Mouse (Mus musculus) spleen, adult 2 months (tissue): Measurements from ENCODE around the gene Sf3b5.

ENCODE experiments used
- CTCF ChIP-seq: fragments of 200-500 bp; IDR thresholded peaks from 2 replicates; pipeline ENCODE4 v1.5.1; 2011; ENCODE audit warnings: mild to moderate bottlenecking, inconsistent platforms; ENCODE audit not compliant: insufficient read depth, insufficient read length, insufficient replicate concordance; ENCODE audit errors: extremely low read depth
- POLR2A ChIP-seq: fragments of 200-500 bp; IDR thresholded peaks from 2 replicates; pipeline ENCODE4 v1.6.1; 2011; ENCODE audit warnings: low read depth, low read length, inconsistent platforms

DNA sequence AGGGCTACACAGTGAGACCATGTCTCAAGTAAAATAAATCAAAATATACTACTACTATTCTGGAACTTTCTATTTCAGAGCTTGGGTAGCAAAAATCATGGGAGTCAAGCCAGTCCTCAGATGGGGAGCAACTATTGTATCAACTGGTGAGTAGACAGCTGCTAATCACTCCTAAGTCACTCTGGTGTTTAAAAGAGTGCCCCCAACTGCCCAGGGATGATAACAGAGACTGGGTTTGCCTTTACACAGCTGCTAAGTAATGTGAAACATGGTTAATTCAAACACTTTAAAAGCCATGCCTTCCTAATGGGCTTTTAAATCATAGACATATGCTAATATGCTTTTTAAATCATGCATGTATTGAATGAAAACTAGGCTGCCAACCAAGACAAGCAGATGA lies 42.9 kb upstream of the Sf3b5 start:
- TF ChIP-seq CTCF (no peak), POLR2A (no peak)
